Mouse (Mus musculus): ENCODE data around the gene Evi5.
A peak's percentile ranks its signal among the peaks of the same experiment; 100 is the strongest.

Gene Evi5

DNA sequence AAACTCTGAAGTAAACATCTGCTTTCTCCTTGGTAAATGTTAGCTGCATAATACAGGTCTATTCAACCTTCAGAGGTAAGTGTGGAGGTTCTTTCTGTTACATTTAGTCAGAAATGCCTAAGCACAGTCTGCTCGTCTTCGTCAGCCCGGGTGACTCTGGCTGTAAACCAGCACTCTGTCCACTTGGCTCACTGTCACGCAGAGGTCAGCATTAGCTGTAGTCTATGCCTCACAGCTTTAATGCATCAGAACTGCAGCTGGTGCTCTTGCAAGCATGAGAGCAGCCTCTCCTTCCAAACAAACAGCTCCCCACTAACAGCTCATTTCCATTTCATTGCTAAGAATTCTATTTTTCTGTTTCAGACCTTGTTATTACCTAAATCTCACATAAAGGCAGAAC lies 67.4 kb downstream of the Evi5 start:
- no peak for DNase-seq (ENCODE audit: low read depth, low spot score)

DNA sequence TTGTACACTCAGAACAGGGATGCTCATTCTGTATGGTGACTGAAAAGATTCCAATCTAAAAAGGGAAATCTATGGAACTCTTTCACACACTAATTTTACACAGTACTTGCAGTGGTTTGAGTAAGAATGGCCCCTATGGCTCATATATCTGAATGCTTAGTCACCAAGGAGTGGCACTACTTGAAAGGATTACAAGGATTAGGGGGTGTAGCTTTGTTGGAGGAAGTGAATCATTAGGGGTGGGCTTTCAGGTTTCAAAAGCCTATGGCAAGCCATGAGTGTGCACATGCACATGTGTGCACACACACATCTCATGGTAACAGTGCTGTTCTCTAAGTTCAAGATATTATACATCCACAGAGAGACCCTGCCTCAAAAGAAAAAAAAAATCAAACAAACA lies 72.3 kb downstream of the Evi5 start:
- DNase-seq (ENCODE audit: low read depth, low spot score), result no peak

DNA sequence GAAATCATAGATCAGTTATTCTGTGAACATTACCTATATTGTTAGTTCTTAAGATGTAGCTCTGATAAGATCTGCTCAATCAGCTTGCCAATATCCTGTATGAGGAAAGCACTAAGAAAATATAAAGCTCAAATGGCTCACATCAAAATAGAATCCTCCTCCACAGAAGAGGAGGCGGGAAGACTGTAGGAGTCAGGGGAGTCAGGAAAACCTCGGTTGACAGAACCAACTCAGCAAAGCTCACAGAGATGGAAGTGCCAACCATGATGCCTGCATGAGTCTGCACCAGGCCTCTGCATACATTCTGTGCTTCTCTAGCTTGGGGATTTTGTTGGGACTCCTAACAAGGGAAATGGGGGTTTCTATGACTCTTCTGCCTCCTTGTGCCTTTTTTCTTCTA lies 73.7 kb downstream of the Evi5 start:
- no peak for DNase-seq (ENCODE audit: low read depth, low spot score)

DNA sequence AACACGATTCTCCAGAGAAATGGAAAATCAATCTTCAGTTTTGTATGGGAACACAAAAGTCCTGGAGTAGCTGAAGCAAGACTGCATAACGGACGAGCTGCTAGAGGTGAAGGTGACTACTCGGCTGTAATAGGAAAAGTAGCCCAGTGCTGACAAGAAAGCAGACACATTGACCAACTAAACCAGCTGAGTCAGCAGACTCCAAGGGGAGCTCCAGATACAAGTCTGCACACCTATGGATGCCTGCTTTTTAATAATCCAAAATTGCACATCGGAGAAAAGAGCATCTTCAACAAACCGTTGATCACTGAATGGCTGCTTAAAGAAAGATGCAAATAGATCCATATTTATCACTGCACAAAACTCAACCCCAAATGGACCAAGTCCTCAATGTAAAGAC lies 76.6 kb downstream of the Evi5 start:
- DNase-seq (ENCODE audit: low read depth, low spot score), result no peak

DNA sequence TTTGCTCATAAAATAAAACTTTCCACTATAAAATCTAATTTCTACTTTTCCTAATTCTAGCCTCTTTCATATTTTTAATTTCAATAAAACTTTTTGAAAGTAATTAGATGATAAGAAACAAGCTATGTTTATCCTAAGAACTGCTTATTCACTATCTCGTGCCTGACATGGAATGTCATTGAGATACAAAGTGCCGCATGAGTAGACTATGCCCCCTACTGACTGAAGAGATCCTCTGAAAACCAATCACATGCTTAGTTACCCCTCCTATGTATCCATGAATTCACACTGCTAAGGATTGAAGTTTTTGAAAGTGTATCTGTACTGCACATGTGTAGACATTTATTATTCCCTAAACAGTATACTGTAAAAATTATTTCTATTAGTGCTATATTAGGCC lies 81.0 kb downstream of the Evi5 start:
- DNase-seq (ENCODE audit: low read depth, low spot score), result no peak

DNA sequence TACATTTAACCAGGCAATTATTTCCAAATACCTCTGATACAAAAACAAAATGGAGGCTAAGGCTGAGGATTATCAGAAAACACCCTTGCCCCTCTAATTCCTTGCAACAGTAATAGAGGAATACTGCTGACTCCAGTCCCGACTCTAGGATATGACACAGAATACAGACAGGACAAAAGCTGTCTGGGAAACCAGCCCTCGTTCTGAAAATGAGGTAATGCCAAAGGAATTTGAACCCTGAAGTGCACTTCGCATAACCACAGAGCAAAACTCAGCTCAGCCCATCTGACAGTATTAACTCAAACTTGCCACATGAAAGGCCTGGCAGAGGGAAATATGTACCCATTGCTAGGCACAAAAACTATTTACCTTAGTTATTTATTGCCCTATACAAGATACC lies 81.6 kb downstream of the Evi5 start:
- DNase-seq (ENCODE audit: low read depth, low spot score), result no peak

DNA sequence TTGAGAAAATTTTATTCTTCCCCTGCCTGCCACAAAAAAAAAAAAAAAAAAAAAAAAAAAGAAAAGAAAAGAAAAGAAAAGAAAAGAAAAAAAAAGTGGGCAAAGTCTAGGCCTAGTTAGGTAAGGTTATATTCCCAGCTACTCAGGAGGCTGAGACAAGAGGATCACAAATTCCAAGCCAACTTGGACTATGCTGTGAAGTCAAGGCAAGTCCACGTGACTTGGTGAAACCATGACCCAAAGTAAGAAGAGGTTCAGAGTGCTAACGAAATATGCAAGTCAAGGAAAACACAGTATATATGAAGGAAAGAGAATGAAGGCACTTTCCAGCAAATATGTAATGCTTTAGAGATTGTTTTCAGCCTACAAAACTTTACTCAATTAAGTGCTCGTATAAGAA lies 82.4 kb downstream of the Evi5 start:
- no peak for DNase-seq (ENCODE audit: low read depth, low spot score)

DNA sequence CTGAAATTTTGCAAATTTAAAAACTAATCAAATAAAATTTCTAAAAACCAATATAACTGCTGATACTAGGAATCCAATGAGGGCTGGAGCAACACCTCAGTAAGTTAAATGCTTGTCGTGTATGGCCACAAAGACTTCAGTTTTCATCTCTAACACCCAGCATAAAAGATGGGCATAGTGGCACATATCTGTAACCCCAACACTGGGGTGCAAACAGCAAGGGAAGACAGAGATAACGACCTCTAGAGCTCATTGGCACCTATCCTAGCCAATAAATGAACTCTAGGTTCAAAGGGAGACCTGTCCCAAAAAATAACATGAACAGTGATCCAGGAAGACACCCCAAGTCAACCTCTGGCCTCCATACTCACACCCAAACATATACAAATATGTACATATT lies 82.9 kb downstream of the Evi5 start:
- DNase-seq (ENCODE audit: low read depth, low spot score), result no peak

DNA sequence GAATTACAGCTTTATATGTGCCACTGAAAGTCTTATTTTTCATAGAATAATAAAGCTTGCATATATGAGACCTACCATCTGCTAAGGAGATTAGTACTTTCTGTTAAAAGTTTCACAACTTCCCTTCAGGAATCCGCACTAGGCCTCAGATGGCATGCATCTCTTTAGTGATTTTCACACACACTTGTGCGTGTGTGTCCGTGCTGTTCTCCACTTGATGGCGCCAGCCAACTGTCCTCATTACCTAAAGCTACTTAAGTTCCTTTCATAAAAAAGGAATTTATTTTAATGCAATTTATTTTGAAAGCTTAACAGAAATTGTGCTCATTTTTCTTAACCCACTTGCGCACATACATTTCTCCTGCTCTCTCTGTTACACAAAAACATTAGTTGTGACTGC lies 85.4 kb downstream of the Evi5 start:
- no peak for DNase-seq (ENCODE audit: low read depth, low spot score)

DNA sequence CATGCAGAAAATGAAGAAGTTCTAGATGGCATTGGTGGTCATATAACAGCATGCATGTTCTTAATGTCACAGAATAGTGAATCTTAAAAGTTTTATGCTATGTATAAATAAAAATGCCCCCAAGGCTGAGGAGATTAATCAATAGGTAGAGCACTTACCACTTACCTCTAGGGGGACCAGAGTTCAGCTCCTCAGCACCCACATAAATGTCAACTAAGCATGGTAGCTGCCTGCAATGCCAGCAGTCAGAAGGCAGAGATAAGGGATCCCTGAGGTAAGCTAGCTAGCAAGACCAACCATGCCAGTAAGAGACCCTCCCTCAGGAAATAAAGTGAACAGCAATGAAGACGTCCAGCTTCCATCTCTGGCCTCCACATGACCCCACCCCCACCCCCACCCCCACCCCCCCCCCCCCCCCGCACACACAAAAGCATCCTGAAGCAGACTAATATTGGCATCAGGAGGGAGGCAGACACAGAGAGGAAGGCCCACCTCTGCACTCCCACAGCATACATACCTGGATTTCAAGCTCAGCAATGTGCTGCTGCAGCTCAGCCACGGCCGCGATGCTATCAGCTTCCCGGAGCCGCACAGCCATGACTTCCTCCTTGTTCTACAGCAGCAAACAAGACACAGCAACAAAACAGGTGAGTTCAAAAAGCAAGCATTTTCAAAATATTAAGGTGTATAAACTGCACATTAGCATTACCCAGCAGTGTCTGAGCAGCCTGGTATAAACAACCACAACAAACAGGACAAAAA lies 87.0 kb downstream of the Evi5 start:
- DNase-seq (ENCODE audit: low read depth, low spot score), result no peak

DNA sequence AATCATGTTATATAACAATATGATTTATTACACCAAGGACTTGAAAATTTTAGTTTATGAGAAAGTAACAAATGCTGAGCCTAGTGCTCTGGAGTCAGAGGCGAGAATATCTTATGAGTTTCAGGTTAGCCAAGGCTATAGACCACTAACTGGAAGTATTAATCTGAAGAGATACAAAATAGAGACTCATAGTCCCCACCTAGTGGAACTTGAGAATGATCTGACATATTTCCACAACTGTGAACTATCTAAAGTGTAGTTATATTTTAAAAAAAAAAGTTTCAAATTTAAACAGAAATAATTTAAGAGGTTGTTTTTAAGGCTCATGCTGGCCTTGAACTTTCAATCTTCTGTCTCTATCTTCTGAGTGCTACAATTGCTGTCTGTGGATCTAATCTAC lies 92.5 kb downstream of the Evi5 start:
- no peak for DNase-seq (ENCODE audit: low read depth, low spot score)

DNA sequence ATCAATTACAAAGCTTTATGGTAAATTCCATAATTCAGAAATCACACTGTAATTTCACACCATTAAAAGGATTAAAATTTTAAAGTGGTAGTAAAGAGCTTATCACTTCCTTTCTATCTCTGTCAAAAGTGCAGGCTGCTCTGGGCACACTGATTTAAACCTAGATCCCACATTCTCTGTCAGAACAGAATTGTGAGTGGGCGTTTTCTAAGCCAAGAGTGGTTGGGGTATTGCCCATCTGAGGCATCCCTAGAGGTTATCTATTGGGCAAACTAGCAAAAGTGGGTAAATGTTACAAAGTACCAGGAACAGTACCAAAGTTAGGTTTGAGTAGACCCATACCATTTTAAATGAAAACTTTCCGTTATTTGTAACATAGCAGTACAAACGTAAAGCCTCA lies 96.1 kb downstream of the Evi5 start:
- DNase-seq (ENCODE audit: low read depth, low spot score), result no peak

DNA sequence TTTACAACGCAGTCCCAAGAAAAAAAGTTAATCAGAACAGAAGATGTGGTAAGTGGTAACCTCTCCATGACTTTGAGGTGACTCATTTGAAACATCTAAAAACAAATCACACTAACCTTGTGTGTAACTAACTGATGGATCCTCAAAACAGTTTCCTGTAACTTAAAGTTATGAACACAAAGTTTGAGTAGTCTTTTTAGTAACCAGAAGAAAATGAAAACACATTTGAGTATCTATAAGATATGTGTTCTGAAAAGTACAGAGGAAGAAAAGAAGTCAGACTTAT lies 97.4 kb downstream of the Evi5 start:
- DNase-seq (ENCODE audit: low read depth, low spot score), result no peak

DNA sequence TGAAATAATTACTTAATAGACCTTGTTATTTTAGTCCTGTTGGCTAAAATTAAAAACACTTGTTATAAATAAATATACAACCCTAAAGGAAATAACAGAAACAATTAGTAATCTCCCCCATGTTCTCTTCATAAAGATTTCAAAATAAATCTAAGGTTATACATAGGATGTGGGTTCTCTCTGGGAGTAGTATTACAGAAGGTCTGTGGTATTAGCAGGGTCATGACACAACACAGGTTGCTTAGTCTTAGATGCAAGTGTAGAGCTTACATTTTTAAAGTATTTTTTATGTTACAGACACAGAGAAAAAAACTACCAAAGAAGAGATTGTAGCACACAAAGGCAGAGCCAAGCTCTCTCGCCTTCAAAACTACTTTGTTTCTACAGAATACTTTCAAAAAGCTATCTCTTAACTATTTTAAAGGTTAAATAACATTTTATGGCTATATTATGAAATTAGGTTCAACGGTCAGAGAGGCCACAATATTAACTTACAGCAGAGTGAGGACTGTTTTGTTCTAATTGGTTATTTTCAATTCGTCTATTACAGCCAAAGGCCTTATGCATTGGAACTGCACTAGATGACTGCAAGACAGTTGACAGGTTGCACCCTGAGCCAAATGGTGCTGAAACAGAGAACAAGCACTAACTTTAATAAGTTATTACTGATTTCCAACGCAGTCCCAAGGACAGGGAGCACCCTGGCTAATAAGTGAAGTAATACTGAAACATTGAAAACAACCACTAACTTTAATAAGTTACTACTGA lies 97.9 kb downstream of the Evi5 start:
- DNase-seq (ENCODE audit: low read depth, low spot score), result no peak

DNA sequence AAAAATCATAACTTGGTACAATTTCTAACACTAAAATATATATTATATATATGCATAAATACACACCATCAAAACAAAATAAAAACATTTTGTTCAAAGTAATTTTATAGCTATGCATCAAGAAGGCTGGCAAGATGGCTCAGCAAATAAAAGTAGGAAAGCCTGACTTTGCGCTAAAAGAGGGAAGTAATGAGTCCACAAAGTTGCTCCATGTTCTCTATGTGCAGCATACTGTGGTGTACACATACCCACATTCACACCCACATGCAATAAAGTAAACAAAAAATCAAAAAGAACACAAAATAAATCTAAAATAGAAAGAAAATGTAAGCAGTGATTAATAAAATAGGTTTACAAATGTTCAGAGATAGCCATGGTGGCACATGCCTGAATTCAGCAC lies 99.0 kb downstream of the Evi5 start:
- DNase-seq (ENCODE audit: low read depth, low spot score), result no peak

DNA sequence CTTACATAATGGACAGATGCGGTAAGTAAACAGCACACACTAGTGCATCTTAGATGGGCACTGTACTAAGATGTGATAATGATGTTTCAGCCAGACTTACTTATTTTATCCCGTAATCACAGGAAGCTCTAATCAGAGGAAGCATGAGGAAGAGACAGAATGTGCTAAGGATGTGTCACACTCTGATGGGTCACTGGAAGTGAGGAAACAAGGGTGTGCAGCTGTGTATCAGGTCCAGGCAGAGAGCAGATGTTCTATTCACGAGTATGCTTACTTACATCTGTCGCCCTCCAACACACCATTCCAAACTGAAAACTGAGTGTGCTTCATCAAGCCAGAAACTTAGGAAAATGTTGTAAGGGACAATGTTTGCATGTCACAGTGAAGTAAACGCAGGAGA lies 102.9 kb downstream of the Evi5 start:
- no peak for DNase-seq (ENCODE audit: low read depth, low spot score)

DNA sequence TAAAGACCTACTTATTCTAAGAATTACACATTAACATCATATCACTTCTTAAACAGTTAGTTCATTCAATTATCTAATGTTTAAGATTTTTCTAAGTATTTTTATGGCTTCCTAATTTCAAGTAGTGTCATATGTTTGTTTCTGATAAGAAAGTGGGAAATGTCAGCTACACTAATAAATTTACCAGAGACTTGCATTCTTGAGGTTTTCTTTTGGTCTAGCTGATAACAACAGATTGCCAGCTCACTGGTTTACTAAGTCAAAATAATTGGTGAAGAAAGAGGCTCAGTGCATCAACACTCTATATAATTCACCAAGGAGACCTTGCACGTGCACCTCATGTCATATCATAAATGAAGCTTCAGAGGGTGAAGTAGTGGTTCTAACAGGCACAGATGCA lies 106.7 kb downstream of the Evi5 start:
- DNase-seq (ENCODE audit: low read depth, low spot score), result no peak

DNA sequence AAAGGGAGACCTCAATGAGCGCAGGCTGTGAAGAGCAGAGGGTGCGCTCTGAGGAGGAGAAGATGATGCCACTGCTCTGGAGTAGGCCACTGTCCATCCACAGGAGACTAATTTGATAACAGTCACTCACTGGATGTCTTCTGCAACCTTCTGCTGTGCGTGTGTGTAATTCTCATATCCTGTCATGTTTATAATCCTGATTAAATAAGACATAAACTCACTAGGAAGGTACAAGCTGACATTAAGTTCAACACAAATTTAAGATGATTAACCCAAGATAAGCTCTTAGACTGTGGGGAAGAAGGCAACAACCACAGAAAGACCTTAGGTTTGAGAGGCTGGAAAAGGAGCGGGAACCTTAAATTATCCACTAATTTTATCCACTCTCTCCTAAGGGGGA lies 109.0 kb downstream of the Evi5 start:
- DNase-seq (ENCODE audit: low read depth, low spot score), result peak; percentile 64

DNA sequence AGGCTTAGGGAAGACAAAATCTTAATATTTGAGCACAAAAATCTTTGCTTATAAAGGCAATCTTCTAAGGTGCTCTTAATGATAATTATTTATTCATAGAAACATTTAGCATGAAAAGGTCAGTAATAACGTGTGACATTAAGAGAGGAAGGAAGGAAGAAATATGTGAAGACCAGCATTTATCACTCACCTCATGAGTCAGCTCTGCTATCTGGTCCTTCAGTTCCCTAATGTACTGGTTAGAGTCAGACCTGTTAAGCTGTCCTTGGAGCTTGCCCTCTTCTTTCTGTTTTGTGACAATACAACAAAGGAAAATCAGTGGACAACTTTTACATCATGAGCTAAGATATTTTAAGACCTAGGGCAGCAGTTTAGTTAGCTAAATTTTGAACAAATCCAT lies 110.4 kb downstream of the Evi5 start:
- DNase-seq (ENCODE audit: low read depth, low spot score), result no peak

DNA sequence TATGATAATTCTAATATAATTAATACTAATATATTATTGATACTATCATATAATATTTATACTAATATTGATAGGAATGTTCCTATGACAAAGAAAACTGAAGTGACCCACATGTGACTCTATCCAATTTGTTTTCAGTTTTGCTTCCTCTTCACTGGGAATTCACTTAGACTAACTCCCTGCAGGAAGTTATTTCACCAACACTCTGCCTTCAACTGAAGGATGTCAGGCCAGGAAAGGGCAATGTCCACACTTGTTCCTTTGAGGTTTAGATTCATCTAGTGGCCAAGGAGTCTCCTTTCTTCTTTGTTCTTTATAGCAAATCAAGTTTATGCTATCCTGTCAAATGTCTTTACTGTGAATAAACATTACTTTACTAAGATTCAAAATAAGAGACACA lies 111.2 kb downstream of the Evi5 start:
- no peak for DNase-seq (ENCODE audit: low read depth, low spot score)

DNA sequence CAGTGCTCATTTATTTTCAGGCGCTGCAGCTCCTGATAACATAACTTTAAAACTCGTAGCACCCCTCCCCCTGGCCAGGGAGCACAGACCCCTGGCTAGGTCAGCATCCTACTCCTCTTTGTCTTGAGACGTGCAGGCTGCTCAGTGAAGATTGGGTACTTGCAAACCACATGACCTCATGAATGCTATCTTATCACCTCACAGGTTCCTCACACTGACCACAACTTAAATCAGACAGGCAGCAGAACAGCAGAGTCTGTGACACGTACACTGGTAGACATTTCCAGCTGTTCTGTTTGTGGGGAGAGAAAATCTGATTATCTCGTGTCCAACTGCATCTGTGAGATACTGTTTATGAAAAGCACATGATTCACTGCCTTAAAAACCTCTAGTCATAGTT lies 115.8 kb downstream of the Evi5 start:
- no peak for DNase-seq (ENCODE audit: low read depth, low spot score)

DNA sequence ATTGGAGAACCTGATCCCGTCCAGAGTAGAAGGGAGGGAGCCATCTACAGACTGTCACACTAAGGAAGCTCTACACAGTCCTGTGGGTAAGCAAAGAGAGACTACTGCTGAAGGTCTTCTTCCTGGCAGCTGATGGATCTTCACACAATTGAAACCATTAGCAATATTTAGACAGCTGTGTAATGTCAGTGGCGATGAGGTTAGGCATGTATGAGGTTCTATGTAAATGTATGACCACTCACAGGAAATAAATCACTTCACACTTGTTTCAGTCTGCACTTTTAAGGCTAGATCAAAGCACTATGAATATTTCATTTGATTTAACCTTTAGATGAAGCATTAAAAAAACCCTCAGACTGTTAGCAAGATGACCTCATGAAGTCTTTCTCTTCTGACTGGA lies 118.8 kb downstream of the Evi5 start:
- no peak for DNase-seq (ENCODE audit: low read depth, low spot score)

DNA sequence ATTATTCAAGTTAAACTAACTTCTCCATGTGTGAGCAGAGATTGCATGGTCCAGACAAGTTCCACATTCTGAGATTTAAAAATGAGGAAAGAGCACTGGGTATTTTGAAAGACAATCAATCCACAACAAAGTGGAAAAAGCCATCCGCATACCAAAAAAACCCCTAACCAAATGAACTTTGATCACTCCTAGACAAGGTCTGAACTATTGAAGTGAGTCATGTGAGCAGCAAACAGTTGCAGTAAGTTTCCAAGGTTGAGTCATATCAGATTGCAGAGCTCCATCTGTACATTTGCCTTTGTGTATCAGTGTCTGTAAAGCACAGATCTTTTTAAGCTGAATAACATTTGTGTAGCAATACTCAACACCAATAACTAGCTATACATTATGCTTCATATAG lies 120.2 kb downstream of the Evi5 start:
- no peak for DNase-seq (ENCODE audit: low read depth, low spot score)

DNA sequence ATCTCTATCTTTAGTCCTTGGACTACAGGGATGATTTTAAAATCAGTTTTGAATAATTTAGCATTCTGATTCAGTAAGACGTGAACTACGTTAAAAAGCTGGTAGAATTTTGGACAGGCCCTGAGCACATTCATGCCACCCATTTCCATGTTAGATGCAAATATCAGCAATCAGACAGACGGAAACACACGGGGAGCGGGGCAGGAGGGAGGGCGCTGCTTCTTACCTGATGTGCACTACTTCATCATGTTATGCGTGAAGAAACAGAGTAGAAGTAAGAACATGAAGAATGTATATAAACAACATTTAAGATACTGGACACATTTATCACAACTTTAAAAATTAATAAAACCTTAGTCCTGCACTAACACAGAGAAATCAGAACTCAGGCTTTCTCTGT lies 121.3 kb downstream of the Evi5 start:
- no peak for DNase-seq (ENCODE audit: low read depth, low spot score)
